Mouse (Mus musculus) lung, postnatal 0 days (tissue): ENCODE measurements around the gene Habp4. TPM values are rescaled to one million over a fixed set of nuclear protein-coding genes. Genes with fewer than 3 reads are reported as not detected.

Experiments
- ATAC-seq: fragments of 200-750 bp; cut with Nextera tagmentation; 2 replicates; pipeline ENCODE4 v1.8.0; 2017; ENCODE audit warnings: moderate library complexity
- DNase-seq: peaks from one replicate; pipeline ENCODE4 v3.0.0-alpha.2; 2016; ENCODE audit warnings: low spot score
- H3K27ac ChIP-seq: fragments of 300-500 bp; sonication (generic); 2 replicates; pipeline ENCODE4 v1.5.1; 2014; ENCODE audit warnings: antibody characterized with exemption, mild to moderate bottlenecking, low read length, mixed read lengths
- H3K27me3 ChIP-seq: fragments of 300-500 bp; sonication (generic); replicated peaks from 2 replicates; pipeline ENCODE4 v1.6.1; 2014; ENCODE audit warnings: low read length, mixed read lengths; ENCODE audit not compliant: insufficient read depth
- H3K36me3 ChIP-seq: fragments of 300-500 bp; sonication (generic); 2 replicates; pipeline ENCODE4 v1.6.1; 2014; ENCODE audit warnings: low read length, mixed read lengths; ENCODE audit not compliant: insufficient read depth
- H3K4me1 ChIP-seq: fragments of 300-500 bp; sonication (generic); 2 replicates; pipeline ENCODE4 v1.6.1; 2014; ENCODE audit warnings: antibody characterized with exemption, low read depth, low read length, mixed read lengths; ENCODE audit not compliant: insufficient read depth
- H3K4me2 ChIP-seq: fragments of 300-500 bp; sonication (generic); replicated peaks from 2 replicates; pipeline ENCODE4 v1.6.1; 2014; ENCODE audit warnings: low read depth, mild to moderate bottlenecking, low read length, moderate library complexity, mixed read lengths
- H3K4me3 ChIP-seq: fragments of 300-500 bp; sonication (generic); 2 replicates; pipeline ENCODE4 v1.5.1; 2014; ENCODE audit warnings: low read depth, low read length
- H3K9ac ChIP-seq: fragments of 300-500 bp; sonication (generic); replicated peaks from 2 replicates; pipeline ENCODE4 v1.6.1; 2014; ENCODE audit warnings: low read depth, mild to moderate bottlenecking
- H3K9me3 ChIP-seq: fragments of 300-500 bp; sonication (generic); 2 replicates; pipeline ENCODE4 v1.6.1; 2016; ENCODE audit warnings: low read length, mixed read lengths
- CTCF ChIP-seq: IDR thresholded peaks from 2 replicates; pipeline ENCODE4 v1.5.1; 2016; ENCODE audit warnings: antibody characterized with exemption, mild to moderate bottlenecking
- EP300 ChIP-seq: IDR thresholded peaks from 2 replicates; pipeline ENCODE4 v1.6.1; 2016; ENCODE audit warnings: antibody characterized with exemption, mild to moderate bottlenecking, control low read depth
- WGBS: fragments of 180-500 bp; shearing (Covaris S2); extraction: QIAGEN DNeasy Blood & Tissue Kit; methylation state at CpG from one replicate; pipeline ENCODE4 v1.1.7; 2014; 5-methylcytosine and 5-hydroxymethylcytosine counted together
- polyA plus RNA-seq: library from polyadenylated mRNA; unstranded; fragments of >200 nt; fragmentation: Nextera tagmentation; extraction: Ambion mirVana; gene quantifications from 2 replicates; pipeline ENCODE4 v1.2.1, GENCODE M21; 2015

Gene Habp4
- polyA plus RNA-seq, 1 experiment from 2014 or later = 16.6 TPM

DNA sequence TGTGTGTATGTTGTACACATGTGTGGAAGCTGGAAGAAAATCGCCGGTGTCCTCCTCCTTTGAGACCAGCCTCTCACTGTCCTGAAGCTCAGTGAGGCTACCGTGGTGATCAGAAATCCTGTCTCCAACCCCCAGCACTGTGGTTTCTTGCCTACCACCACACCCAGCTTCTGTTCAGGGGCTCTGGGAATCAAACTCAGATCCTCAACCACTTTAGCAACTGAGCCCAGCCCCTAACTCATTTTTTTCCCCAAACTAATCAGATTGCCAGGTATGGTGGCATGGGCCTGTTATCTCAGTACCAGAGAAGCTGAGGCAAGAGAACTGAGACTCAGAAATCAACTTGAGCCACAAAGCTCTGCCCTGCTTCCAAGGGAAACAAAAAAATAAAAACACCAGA is 74.2 kb downstream of the Habp4 start:
- Histone ChIP-seq H3K9me3 (no peaks in the 10 kb centered on the region), H3K9ac (no peak overlapping the region), H3K4me3 (no peak overlapping the region), H3K27me3 (no peaks in the 10 kb centered on the region), H3K4me2 (no peak overlapping the region), H3K27ac (no peak overlapping the region), H3K36me3 (no peaks in the 10 kb centered on the region), H3K4me1 (no peaks in the 10 kb centered on the region)
- 62% methylated on average over 3 of the region's 3 CpGs for WGBS
- TF ChIP-seq EP300 = no peak
- TF ChIP-seq CTCF = no peak
- ATAC-seq (no peak), DNase-seq (no peak)

Other genes with a start within 250 kb of the Habp4 start
- not detected in 2 replicates for gene Hsd17b3, start 72.6 kb upstream of the Habp4 start, polyA plus RNA-seq
- gene Slc35d2, start 32.5 kb upstream of the Habp4 start, polyA plus RNA-seq = 8.0 and 9.0 TPM in 2 replicates
- gene Zfp367, start 8.6 kb upstream of the Habp4 start, polyA plus RNA-seq = 7.6 and 8.4 TPM in 2 replicates
- gene Cdc14b, start 113.5 kb downstream of the Habp4 start, polyA plus RNA-seq = 4.7 and 5.3 TPM in 2 replicates
- gene Aaed1, start 150.9 kb downstream of the Habp4 start, polyA plus RNA-seq = 89.2 and 94.2 TPM in 2 replicates
- gene Ctsl, start 209.1 kb downstream of the Habp4 start, polyA plus RNA-seq = 251 and 269 TPM in 2 replicates